Mouse (Mus musculus) CH12F3 (cell line): ENCODE results near the gene Gpbp1l1.

Source experiments
- in situ Hi-C: fragments of 300-500 bp; cut with MboI; formaldehyde crosslinking; loops from 2 replicates; pipeline ENCODE4 v1.14.3; 2020; ENCODE audit warnings: low sequenced_read_pairs

Gpbp1l1 gene

GRCm38 (mm10) chr4:116557306-116558121 is at the start of gene Gpbp1l1:
TSS of gene Gpbp1l1 (plus strand) at chr4:116557658.
- in situ Hi-C loops, result no loop called here

GRCm38 (mm10) chr4:116531109-116531508 is 26.3 kb upstream of the Gpbp1l1 start:
- in situ Hi-C loops, result no loop called here

GRCm38 (mm10) chr4:116536351-116536750 is 21.1 kb upstream of the Gpbp1l1 start:
- in situ Hi-C loops, result no loop called here

- in situ Hi-C loops, result no loop called here
Measured at GRCm38 (mm10) chr4:116537737-116538136, 19.7 kb upstream of the Gpbp1l1 start.

DNA sequence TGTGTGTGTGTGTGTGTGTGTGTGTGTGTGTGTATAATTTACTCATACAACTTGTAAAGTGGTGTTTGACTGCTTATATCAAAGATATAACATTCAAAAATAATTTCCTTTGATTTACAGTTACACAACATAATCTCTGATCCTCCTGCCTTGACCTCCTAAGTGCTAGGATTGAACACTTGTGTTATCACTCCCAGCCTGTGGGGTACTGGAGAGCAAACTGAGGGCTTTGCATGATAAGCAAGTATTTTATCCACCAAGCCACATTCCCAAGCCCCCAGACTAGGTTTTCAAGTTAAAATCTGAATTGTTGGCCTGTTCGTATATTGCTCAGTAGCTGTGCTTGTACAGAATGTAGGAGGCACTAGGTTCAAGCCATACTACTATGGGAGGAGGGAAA is 7.0 kb upstream of the Gpbp1l1 start:
- in situ Hi-C loops, result no loop called here

- in situ Hi-C loops, result no loop called here
Measured at GRCm38 (mm10) chr4:116553035-116553434, 4.4 kb upstream of the Gpbp1l1 start.

GRCm38 (mm10) chr4:116555413-116556300 is 1.8 kb upstream of the Gpbp1l1 start, which contains the start of gene Tmem69:
TSS of gene Tmem69 (minus strand) at chr4:116555936.
- in situ Hi-C loops, result no loop called here

DNA sequence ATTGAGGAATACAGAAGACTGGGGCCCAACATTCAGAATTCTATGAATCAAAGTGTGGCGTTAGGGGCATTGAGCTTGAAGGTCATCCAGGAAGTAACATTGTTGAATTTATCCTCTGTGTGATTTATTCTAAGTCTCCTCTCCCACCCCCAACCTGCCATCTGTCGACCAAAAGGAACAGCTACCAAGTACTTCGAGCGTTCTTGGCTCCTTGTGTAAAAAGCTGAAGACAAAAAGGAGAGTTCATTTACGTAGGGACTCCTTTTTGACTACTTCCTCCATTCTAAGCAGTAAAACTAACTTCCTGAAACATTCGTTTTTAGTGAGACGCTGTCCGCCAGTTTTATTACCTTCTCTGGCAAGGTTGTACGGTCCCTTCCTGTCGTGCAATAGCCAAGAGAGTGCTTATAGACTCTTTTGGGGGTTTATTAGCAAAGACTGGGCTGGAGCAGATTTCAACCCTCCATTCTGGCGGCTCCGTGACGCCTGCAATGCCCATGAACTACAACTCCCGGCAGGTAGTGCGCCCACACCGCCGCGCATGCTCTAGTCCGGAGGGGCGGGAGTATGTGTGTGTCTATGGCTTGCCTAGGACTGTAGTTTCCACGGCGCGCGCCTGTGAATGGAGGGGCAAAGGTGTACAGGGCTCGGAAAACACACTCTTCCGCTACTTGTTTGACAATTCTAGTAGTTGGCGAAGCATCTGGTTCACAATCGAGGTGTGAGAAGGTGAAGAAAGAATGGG is 725 bp upstream of the Gpbp1l1 start:
- in situ Hi-C loops, result no loop called here

DNA sequence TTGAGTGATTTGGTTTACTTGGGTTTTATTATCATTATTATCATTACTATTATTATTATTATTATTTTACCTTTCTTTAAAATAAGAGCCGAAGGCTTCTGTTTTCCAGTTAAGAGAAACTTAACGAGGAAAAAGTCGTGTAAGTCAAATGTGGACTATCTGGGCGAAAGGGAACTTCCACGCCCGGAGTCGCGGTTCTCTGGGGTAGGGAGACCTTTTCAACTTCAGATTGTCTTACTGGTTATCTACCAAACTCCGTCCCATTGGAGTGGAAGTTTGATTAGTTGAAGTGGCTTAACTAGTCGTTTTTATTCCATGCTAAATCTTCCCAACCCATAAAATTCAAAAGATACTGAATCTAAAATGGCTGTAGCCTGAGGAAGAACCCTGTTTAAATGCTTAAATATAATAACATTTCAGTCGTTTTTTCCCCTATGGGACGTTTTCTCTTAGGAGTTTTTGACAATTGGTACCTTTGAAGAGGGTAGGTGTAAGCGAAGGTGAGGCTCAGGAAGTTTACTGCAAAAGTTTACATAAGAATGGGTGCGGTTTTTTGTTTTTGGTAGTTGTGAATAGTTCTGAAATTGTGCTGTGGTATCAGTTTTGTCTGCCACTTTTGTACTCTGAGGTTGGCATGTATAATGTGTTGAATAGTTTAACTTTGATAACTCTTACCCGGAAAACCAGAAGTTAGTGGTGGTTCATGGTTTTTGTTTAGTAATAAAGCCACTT is 859 bp downstream of the Gpbp1l1 start:
- in situ Hi-C loops, result no loop called here

DNA sequence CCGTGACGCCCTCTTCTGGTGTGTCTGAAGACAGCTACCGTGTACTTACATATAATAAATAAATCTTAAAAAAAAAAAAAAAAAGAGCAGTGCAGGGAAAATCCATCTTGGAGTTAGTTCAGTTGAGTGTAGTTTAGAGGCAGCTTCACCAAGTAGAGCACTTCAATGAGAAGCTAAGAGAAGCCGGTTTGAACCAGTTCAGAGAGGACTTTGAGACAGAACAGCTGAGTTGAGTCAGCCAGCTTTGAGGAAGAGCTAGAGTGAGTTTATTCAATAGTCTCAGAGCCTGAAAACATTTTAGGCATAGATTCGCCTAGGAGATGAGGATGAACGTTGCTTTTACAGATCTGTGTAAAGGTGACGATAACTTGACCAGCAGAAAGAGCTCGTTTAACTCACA is 38.3 kb downstream of the Gpbp1l1 start:
- in situ Hi-C loops, result no loop called here

DNA sequence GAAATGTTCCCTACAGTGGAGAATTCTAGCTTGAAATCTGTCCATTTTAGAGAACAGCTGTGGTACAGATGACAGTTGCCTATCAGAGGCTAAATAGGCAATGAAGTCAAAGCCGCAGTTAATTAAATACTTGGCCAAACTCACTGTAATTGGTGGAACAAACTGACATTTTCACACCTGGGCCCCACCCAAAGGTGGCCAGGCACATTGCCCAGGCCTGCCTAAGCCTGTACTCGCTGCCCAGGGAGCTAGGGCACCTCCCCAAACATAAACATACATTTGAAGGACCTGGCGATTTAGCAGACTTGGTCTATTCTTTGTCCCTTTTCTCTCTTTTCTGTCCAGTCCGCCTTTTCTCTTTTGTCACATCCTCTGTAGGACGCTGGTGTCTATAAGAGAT is 38.9 kb downstream of the Gpbp1l1 start, which contains the start of gene Ccdc17:
Gene Ccdc17 (plus strand): TSS at position 276 of the 400 bp plus-strand sequence.
- in situ Hi-C loops, result no loop called here

GRCm38 (mm10) chr4:116596978-116597881 is 39.8 kb downstream of the Gpbp1l1 start:
- in situ Hi-C loops, result no loop called here

GRCm38 (mm10) chr4:116612621-116613020 is 55.2 kb downstream of the Gpbp1l1 start:
- in situ Hi-C loops, result no loop called here

GRCm38 (mm10) chr4:116615237-116615636 is 57.8 kb downstream of the Gpbp1l1 start:
- in situ Hi-C loops, result no loop called here

DNA sequence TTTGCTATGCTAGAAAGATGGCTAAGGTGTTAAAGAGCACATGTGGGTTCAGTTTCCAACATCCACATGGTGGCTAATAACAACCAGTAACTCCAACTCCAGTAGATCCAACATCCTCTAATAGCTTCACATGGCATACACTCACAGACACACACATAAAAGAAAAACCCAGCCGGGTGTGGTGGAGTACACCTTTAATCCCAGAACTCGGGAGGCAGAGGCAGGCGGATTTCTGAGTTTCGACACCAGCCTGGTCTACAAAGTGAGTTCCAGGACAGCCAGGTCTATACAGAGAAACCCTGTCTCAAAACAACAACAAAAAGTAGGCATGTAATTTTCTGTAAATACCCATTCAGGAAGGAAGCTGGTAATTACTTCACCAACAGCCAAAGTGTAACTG is 67.4 kb downstream of the Gpbp1l1 start:
- in situ Hi-C loops, result no loop called here

DNA sequence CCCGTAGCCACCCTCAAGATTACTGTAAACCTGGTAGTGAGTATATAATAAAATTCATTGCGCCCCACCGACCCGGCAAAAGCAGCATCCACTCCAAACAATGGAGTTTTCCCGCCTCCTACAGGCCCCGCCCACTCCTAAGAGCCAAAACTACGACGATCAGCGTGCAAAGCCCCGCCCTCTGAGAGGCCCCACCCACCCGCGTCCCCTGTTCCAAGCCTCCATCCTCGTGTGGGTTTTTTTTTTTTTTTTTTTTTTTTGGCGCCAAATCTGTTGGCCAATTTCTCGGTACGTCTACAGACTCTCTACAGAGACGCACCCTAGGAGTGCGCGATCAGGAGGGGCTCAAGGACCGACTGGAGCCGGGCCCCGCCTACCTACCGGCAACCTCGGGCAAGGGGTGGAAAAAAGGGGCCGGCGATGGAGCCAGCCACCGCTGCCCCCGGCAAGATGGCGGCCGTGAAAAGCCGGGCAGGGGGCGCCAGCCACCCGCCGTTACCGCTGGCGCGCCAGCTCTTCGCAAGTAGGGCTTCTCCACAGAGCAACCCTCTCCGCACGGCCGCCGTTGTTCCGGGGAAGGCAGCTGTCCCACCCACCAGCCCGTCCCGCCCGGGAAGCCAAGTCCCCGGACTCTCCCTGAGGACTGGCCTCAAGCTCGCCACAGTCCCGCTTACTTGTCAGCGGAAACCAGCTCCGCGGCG is 69.3 kb downstream of the Gpbp1l1 start:
- in situ Hi-C loops, result no loop called here

GRCm38 (mm10) chr4:116627359-116627716 is 69.9 kb downstream of the Gpbp1l1 start:
- in situ Hi-C loops, result no loop called here

GRCm38 (mm10) chr4:116627722-116628662 is 70.5 kb downstream of the Gpbp1l1 start, which contains the start of gene Nasp:
TSS of gene Nasp (minus strand) at chr4:116627941.
- in situ Hi-C loops, result no loop called here
